Mouse (Mus musculus): ENCODE data around the gene Ptbp1.

The Ptbp1 gene

DNA sequence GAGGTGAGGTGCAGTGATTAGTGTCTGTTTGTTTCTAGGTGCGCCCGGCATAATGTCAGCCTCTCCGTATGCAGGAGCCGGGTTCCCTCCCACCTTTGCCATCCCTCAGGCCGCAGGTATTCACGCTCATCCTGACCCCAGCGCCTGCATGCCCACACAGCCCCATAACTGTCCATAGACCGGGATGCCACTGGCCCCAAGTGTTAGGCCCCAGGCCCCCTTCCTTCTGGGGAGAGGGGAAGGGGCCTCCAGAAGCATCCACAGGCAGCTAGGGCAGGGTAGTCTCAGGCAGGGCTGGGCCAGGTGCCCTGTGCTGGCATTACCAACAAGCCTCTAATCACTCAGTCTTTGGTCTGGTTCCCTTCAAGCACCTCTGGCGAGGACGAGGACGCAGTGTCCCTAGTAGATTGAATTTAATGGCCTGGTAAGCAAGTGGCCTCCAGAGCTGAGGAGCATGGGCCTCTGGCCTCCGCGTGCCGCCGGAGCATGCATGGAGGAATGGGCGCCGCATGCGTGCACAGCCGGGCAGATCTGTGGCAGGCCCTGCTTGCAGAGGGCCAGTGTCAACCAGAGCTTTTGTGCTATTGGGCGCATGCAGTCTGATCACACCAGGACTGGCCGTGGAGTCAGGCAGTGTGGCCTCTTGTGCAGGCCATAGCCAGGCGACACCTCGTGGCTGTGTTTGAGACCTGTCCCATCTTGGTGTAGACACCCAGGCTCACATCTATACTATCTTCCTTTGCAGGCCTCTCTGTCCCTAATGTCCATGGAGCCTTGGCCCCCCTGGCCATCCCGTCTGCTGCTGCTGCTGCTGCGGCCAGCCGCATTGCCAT lies 6.1 kb downstream of the Ptbp1 start:
- no peak for DNase-seq

GRCm38 (mm10) chr10:79861230-79862048 lies 7.2 kb downstream of the Ptbp1 start:
- peak; percentile 84 to 86 for DNase-seq

DNA sequence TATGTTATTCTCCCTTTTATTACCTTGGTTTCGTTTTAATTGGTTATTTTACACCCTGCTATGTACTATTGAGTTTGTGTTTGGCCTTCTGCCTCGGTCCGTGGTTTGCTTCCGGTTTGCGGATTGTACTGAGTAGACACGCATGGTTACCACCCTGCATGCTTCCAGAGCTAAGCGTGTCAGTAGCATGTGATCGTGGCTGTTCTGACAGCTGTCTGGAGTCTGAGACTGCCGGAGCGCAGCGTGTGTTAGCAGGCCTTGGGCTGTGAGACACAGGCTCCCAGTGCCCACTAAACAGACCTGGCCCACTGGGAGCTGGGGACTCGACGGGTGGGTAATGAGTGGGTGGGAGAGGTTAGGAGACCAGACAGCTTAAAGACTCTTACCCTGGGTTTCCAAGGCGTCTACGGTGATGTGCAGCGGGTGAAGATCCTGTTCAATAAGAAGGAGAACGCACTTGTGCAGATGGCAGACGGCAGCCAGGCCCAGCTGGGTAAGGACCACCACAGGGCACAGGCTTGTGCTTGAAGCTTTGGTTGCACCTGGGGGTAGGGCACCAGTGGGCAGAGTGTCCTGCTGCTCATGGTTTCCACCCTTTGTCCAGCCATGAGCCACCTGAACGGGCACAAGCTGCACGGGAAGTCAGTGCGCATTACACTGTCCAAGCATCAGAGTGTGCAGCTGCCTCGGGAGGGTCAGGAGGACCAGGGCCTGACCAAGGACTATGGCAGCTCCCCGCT lies 8.0 kb downstream of the Ptbp1 start:
- peak in 1 of 2 experiments; percentile 27 for DNase-seq

- DNase-seq: peak in 1 of 2 experiments; percentile 30
Observed at GRCm38 (mm10) chr10:79862925-79863324, 8.7 kb downstream of the Ptbp1 start.

DNA sequence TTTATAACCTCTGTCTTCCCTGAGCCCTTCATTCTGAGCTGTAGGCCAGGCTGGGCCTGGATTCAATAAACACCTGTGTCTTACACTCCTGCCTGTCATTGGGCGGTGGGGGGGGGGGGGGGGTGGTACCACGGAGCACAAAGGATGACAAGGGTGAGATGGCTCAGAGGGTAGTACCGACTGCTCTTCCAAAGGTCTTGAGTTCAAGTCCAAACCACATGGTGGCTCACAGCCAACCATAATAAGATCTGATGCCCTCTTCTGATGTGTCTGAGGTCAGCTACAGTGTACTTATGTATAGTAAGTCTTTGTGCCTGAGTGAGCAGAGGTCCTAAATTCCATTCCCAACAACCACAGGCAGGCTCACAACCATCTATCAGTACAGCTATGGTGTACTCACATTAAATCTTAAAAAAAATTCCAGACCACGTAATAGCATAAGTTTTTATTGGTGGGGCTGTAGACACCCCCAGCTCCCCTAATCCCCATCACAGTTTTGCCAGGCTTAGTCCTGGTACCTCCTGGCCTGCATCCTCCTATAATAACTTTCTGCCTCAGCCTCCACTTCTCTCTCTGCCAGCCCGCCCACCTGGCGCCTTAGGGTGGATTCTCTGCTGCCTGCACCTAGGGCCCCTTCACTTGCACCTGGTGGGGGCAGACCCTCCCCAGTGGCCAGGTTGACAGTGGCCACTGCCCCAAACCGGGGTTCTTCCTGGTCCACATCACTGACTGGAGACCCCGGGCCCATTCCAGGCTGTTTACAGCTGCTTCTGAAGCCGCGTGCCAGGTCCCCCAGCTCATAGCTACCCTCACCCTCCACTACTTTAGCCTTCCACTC lies 10.3 kb downstream of the Ptbp1 start:
- DNase-seq: no peak

DNA sequence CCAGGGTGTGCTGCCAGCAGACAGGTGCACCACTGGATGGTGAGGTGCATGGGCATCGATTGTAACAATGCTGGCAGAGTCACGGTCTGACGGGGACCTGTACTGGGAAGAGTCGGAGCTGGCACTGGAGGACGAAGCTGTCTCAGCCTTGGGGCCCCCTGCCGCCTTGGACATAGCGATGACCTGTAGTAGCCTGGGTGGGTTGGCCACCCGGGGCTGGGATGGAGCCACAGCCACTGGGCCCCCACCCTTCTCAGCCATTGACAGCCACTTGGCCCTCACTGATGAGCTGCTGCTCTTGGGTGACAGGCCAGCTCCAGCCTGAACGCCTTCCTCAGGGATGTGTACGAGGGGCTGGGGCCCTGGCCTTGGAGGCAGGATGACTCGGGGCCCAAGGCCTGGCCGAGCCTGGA lies 11.0 kb downstream of the Ptbp1 start:
- no peak for DNase-seq

- DNase-seq: peak; percentile 63 to 66
Observed at GRCm38 (mm10) chr10:79865801-79866295, 11.6 kb downstream of the Ptbp1 start.

GRCm38 (mm10) chr10:79866601-79867000 lies 12.4 kb downstream of the Ptbp1 start:
- DNase-seq: no peak

GRCm38 (mm10) chr10:79871845-79872244 lies 17.6 kb downstream of the Ptbp1 start:
- DNase-seq: no peak

DNA sequence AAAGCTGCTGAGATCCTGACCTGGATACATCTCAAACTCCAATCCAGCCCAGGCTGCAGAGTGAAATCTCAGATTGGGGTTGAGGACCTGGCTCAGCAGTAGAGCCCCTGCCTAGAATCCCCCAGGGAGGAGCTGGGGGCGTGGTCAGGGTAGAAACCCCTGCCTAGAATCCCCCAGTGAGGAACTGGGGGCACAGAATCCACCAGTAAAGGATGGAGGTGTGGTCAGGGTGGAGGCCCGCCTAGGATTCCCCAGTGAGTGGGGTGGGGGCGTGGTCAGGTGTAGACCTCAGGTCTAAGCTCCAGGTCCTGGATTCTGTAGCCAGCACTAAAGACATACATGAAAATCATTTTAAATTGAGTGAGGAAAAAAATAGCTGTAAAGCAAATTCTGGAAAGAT lies 18.6 kb downstream of the Ptbp1 start:
- no peak for DNase-seq

- no peak for DNase-seq
Observed at GRCm38 (mm10) chr10:79873313-79873712, 19.1 kb downstream of the Ptbp1 start.

GRCm38 (mm10) chr10:79873715-79874289 lies 19.6 kb downstream of the Ptbp1 start:
- DNase-seq: no peak

DNA sequence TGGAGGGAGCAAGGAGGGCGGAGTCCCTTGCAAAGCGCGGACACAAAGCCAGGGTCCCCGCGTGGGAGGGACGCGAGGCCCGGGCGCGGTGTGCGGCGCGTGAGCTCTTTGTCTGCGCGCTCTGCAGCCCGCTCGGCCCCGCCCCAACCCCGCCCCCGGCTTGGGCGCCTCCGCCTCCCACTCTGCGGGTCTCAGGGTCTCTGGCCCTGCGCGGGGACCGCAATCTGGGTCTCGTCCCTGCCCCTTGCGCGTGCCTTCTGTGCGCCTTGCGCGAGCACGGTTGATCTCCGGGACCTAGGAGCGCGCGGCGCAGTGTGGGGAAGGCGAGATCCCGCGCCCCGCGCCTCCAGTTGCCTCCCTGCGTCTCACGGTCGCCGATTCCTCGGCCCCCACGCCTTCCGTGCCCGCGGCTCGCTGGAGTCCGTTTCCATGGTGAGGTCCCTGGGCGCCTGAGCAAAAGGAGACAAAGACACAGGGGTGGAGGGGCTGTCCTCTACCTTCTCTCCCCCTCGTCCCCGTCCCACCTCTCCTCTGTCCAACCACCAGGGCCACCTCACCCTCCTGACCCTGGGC lies 20.1 kb downstream of the Ptbp1 start, which contains the start of the genes Prtn3 and Plppr3:
Prtn3 (plus strand) TSS at position 187 of the 573 bp plus-strand sequence.
Plppr3 (minus strand) TSS at position 345 of the 573 bp plus-strand sequence.
- DNase-seq: peak; percentile 64 to 68

GRCm38 (mm10) chr10:79877174-79877573 lies 22.9 kb downstream of the Ptbp1 start:
- DNase-seq: no peak

DNA sequence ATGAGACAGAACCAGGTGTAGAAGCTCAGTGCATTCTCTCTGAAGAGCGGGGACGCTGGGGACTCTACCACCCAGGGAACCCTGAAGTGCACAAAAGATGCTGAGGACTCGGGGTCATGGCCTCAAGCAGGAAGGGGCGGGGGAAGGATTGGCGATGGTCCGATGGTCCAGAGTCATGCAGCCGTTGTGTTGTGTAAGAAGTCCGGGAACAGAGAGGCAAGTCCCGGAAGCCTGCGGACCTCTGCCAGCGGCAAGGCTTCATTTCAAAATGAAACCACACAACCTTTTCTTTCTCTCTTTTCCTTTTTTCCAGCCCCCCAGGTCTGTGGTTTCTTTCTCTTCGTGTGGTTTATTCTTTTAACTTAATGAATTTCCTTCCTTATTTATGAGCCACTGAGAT lies 23.5 kb downstream of the Ptbp1 start:
- no peak for DNase-seq

DNA sequence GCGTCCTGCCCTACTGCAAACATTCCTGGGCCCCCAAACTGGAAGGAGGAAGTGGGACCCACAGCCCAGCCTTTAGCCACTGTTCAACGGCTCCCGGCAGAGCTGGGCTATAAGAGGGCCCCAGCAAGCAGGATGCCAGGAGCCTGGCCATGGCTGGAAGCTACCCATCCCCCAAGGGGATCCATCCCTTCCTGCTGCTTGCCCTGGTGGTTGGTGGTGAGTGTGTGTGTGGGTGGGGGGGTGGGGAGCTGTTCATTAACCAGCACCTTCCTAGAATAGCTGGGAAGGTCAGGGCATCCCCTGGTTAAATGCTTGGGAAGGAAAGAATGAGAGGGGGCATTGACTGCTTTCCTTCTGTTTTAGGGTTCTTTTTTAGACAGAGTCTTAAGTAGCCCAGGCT lies 25.3 kb downstream of the Ptbp1 start:
- DNase-seq: no peak

DNA sequence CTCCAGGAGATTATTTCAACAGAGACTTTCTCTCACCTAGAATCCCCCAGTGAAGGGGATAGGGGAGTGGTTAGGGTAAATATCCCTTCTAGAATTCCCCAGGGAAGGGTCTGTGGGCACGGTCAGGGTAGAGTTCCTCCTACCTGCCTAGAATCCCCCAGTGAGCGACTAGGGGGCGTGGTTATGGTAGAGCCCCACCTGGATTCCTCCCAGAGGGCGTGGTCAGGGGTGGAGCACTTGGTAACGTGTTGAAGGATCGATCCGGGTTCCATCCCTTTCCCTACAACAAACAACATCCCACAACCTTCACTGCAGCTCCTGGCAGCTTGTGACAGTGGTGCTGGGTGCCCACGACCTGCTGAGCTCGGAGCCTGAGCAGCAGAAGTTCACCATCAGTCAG lies 26.5 kb downstream of the Ptbp1 start:
- DNase-seq: no peak

GRCm38 (mm10) chr10:79881981-79882380 lies 27.8 kb downstream of the Ptbp1 start:
- peak in 1 of 2 experiments; percentile 40 for DNase-seq

DNA sequence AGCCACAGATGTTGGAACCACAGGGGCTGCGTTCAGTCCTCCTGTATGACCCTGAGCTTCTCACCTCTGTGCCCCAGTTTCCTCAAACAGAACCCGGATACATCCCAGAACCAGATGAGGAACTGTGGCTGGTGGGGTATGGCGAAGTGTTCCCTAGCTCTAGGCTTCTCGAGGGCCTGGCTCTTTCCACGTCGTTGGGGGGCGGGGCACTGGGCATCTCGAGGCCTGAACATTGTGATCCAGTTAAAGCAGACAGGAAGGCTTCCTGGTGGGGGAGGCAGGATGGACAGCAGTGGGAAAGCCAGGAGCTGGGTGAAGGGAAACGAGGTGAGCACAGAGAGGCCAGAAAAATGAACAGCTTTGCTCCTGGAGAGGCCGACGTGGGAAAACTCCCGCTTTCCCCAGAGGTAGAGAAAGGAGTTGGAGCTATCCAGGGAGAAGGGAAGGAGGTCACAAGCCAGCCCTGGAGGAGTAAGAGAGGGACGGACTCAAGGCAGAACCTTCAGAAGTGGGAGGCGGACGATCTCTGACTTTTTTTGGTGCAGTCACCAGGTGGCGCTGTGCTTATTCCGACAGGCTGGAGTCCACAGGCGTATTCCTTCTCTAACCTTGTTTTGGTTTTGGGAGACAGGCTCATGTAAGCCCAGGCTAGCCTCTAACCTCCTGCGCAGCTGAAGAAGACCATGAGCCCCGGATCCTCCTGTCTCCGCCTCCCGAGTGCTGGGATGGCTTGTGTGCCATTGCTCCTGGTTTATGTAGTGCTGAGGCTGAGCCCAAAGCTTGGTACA lies 29.3 kb downstream of the Ptbp1 start:
- peak; percentile 87 to 91 for DNase-seq

GRCm38 (mm10) chr10:79884446-79884845 lies 30.2 kb downstream of the Ptbp1 start:
- peak in 1 of 2 experiments; percentile 69 for DNase-seq
